Mouse (Mus musculus) hindbrain, embryonic 10.5 days (tissue): ENCODE results near the gene Pard3b. TPM values are rescaled to one million over a fixed set of nuclear protein-coding genes. Genes with fewer than 3 reads are reported as not detected.

Experiments
- DNase-seq: peaks from one replicate; pipeline ENCODE4 v3.0.0-alpha.2; 2017; ENCODE audit warnings: low spot score
- H3K27ac ChIP-seq: fragments of 300-500 bp; sonication (generic); 2 replicates; pipeline ENCODE4 v1.5.1; 2016; ENCODE audit warnings: mild to moderate bottlenecking, moderate library complexity
- H3K27me3 ChIP-seq: fragments of 300-500 bp; sonication (generic); 2 replicates; pipeline ENCODE4 v1.6.1; 2016; ENCODE audit warnings: mild to moderate bottlenecking; ENCODE audit not compliant: poor library complexity, insufficient read depth, severe bottlenecking
- H3K36me3 ChIP-seq: fragments of 300-500 bp; sonication (generic); 2 replicates; pipeline ENCODE4 v1.6.1; 2016; ENCODE audit warnings: mild to moderate bottlenecking, moderate library complexity
- H3K4me1 ChIP-seq: fragments of 300-500 bp; sonication (generic); replicated peaks from 2 replicates; pipeline ENCODE4 v1.6.1; 2016; ENCODE audit warnings: mild to moderate bottlenecking
- H3K4me3 ChIP-seq: fragments of 300-500 bp; sonication (generic); 2 replicates; pipeline ENCODE4 v1.5.1; 2016; ENCODE audit warnings: mild to moderate bottlenecking, moderate library complexity
- H3K9me3 ChIP-seq: fragments of 300-500 bp; sonication (generic); 2 replicates; pipeline ENCODE4 v1.6.1; 2016; ENCODE audit warnings: mild to moderate bottlenecking, moderate library complexity
- WGBS: fragments of 180-500 bp; shearing (Covaris S2); methylation state at CpG from one replicate; pipeline ENCODE4 v1.1.7; 2016; 5-methylcytosine and 5-hydroxymethylcytosine counted together
- polyA plus RNA-seq: library from polyadenylated mRNA; unstranded; fragments of >200 nt; fragmentation: Nextera tagmentation; extraction: Ambion mirVana; gene quantifications from 2 replicates; pipeline ENCODE4 v1.2.1, GENCODE M21; 2016

Gene Pard3b
- polyA plus RNA-seq, 1 experiment from 2014 or later: 12.7 TPM

GRCm38 (mm10) chr1:62412019-62412418, 773.4 kb downstream of the Pard3b start:
- H3K27ac ChIP-seq: no peak overlapping the region
- 79% methylated on average over 4 of the region's 4 CpGs for WGBS
- DNase-seq: no peak

DNA sequence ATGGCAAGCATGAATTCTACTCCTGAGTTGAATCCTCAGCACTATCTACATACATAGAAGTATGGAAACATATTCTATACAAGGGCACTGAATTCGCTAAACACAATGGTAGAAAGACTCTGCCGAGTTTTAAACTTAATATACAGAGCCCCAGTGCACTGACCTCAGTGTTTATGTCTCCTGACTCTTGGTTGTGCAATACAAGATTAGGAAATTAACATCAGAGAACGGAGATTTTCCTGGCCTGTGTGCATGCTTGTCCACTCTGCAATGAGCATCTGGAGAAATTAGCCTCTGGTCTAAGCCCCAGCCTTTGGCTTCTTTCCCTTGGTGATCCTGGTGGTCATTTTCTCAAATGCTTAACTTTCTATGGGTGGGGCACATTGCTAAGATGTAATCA, 774.4 kb downstream of the Pard3b start:
- no peaks in the 10 kb centered on the region for H3K36me3 ChIP-seq
- H3K27ac ChIP-seq: no peak overlapping the region
- WGBS: 88% methylated on average over 3 of the region's 3 CpGs

More at GRCm38 (mm10) chr1:62412019-62412418, 773.4 kb downstream of the Pard3b start:
- H3K4me3 ChIP-seq: no peak overlapping the region
- H3K27me3 ChIP-seq: no peaks in the 10 kb centered on the region
- H3K36me3 ChIP-seq: no peaks in the 10 kb centered on the region
- H3K4me1 ChIP-seq: no peaks in the 10 kb centered on the region
- no peaks in the 10 kb centered on the region for H3K9me3 ChIP-seq

DNA sequence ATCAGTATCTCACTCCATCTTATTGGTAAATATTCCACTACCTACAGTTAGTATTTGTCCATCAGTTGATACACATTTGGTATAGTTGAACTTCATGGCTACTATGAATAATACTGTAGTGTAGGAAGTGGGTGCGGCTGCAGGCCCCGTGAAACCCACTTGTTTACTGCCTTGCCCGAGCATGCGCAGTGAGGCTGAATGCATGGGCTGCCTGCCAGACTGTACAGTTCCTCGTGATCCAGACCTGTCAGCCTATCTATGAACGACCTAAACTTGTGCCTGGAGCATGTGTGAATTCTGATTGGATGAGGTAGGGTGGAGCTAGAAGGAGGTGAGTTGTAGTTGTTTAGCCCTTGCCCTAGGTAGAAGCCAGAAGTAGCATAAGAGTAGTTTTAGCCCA, 775.9 kb downstream of the Pard3b start:
- DNase-seq: no peak
- Histone ChIP-seq H3K4me1 (no peaks in the 10 kb centered on the region), H3K4me3 (no peak overlapping the region), H3K27me3 (no peaks in the 10 kb centered on the region), H3K27ac (no peak overlapping the region), H3K36me3 (no peaks in the 10 kb centered on the region), H3K9me3 (no peaks in the 10 kb centered on the region)
- 86% methylated on average over 6 of the region's 6 CpGs for WGBS

More for the DNA sequence above, 774.4 kb downstream of the Pard3b start:
- DNase-seq: no peak
- Histone ChIP-seq H3K4me1 (no peaks in the 10 kb centered on the region), H3K9me3 (no peaks in the 10 kb centered on the region), H3K27me3 (no peaks in the 10 kb centered on the region), H3K4me3 (no peak overlapping the region)

DNA sequence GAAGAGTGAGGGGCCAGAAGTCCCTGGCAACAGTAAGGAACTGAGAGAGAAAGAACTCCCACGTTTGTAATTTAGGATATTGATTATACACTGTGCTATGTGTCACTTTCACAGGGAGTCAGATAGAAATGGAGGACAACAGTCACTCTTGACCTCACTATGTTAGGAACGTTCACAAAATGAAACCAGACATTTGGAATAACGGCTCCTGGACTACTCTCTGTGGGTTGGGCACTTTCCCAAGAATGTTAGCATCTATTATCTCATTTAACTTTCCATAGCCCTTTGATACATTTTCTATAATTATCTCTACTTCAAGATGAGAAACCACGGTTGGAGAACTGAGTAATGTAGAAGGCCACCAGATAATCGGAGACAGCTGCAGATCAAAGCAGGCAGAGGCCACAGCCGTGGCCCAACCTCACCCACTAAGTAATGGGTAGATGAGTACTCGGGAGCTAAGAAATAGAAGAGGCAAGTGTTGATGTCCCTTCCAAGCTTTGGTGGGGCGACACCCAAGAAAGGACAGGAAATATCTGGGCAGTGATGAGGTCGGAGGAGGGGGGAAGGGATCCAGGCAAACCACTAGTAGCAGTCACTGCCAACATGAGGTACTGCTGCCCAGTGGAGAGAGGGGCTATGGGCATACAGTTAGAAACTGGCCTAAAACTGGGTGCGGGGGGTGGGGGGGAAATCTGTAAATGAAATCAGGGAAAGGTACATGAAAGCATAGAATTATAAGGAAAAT, 778.2 kb downstream of the Pard3b start:
- no peak overlapping the region for H3K27ac ChIP-seq
- 84% methylated on average over 10 of the region's 10 CpGs for WGBS
- no peak overlapping the region for H3K4me3 ChIP-seq
- no peaks in the 10 kb centered on the region for H3K27me3 ChIP-seq
- H3K36me3 ChIP-seq: no peaks in the 10 kb centered on the region
- DNase-seq: no peak
- H3K9me3 ChIP-seq: no peaks in the 10 kb centered on the region
- H3K4me1 ChIP-seq: no peaks in the 10 kb centered on the region

DNA sequence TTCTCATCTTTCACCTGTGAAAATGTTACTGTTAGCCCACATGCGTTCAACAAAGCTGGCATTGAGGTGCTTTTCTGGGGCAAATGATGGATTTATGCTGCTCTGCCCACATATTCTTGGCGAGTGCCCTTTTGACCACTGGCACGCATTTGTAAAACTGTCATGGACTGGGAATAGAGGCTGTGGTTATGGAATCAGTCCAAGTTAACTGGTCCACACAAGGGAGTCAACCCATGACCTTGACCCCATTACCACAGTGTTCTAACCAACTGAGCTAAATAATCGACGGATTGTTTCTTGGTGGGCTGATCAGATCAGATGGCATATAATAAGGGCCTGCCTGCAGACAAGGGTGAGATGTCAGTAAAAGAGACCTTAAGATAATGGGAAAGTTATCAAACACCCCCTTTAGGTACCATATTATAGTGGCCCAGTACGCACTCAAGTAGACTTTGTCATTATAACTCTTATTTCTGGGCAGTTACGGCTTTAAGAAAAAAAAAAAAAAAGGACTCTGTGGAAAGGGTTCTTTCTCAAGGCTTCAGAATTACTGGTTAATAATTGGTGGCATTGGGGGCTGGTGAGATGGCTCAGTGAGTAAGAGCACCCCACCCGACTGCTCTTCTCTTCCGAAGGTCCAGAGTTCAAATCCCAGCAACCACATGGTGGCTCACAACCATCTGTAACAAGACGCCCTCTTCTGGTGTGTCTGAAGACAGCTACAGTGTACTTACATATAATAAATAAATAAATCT, 784.4 kb downstream of the Pard3b start:
- 84% methylated on average over 10 of the region's 10 CpGs for WGBS
- no peaks in the 10 kb centered on the region for H3K9me3 ChIP-seq
- H3K27ac ChIP-seq: no peak overlapping the region
- H3K36me3 ChIP-seq: no peaks in the 10 kb centered on the region
- H3K27me3 ChIP-seq: no peaks in the 10 kb centered on the region
- no peak for DNase-seq
- H3K4me3 ChIP-seq: no peak overlapping the region
- no peaks in the 10 kb centered on the region for H3K4me1 ChIP-seq

DNA sequence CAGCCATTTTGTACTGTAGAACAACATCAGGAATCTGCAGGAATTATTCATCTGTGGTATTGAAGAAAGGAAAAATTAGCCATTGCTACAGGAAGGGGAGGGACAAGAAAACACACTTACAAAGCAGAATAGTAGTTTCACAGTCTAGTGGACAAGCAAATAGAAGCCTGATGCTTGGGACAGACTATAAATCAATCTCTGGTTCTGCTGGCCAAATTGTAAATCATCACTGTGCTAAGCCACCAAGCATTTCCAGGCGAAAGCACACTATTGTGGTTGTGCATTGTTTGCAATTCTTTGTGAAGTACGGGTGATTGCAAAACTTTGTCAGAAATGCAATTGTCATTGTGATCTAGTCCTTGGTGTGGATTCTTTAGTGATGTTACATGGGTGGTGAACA, 786.7 kb downstream of the Pard3b start:
- peaks cover 20% of the 10 kb centered on the region for H3K4me1 ChIP-seq
- H3K9me3 ChIP-seq: no peaks in the 10 kb centered on the region
- no peaks in the 10 kb centered on the region for H3K36me3 ChIP-seq
- H3K4me3 ChIP-seq: no peak overlapping the region
- no peaks in the 10 kb centered on the region for H3K27me3 ChIP-seq
- DNase-seq: no peak
- H3K27ac ChIP-seq: no peak overlapping the region
- 85% methylated on average over 2 of the region's 2 CpGs for WGBS

DNA sequence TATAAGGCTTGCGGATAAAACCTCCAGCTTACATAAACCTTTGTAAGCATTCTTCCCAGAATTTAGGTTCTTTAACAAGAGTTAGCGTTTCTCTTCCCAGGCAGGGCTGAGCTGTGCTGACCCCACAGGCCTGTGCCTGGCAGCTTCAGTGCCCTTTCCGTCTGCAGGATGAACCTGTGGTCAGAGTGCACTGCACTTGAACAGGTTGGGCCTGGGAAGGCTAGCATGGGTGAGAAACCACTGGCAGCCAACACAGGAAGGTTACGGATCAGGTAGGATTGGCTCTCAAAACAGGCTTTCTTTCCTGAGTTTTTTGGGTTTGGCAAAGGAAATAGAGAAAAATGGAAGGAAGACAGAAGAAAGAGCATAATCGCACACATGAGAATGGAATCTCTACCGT, 790.1 kb downstream of the Pard3b start:
- WGBS: 72% methylated on average over 6 of the region's 6 CpGs
- H3K9me3 ChIP-seq: no peaks in the 10 kb centered on the region
- no peak overlapping the region for H3K4me3 ChIP-seq
- H3K27ac ChIP-seq: peak overlapping the region; percentile 71
- no peak for DNase-seq
- H3K36me3 ChIP-seq: no peaks in the 10 kb centered on the region
- peaks cover 20% of the 10 kb centered on the region for H3K4me1 ChIP-seq
- H3K27me3 ChIP-seq: no peaks in the 10 kb centered on the region

DNA sequence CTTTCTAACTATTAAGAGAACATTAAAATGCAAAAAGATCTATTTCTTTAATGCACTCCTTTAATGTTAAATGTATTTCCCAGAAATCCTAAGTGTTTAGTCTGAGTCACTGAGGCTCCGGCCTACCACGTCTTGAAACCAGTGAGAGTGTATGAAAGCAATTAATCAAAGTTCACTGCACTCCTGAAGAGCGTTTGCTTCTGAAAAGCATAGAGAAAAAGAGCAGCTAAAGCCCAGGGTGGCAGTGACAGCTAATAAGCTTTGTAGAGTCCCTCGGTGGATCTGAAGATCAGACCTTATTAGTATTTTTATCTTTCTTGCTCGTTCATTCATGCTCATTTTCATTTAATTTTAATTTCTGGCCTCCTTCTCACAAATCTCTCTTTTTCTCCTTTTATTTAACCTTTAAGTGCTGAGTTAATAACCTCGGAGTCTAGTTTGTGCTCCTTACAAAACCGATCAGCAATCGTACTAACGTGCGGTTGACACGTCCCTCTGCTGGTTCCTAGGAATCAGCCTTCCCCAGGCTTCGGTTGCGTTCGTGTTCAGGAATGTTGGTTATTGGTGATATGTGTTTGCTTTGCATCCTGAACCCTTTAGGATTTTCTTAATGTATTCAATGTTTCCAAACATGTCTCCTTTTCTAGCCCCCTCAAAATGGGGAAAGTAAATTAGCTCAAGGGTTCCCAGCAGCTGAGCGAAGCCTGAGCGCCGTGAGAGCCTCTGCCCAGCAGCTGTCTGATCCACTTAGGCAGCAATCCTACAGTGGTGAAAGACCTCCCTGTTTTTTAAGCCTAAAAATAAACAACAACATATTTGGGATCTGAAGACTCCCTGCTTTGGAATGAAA, 790.9 kb downstream of the Pard3b start:
- H3K4me1 ChIP-seq: peaks cover 20% of the 10 kb centered on the region
- H3K27ac ChIP-seq: no peak overlapping the region
- 57% methylated on average over 17 of the region's 17 CpGs for WGBS
- H3K9me3 ChIP-seq: no peaks in the 10 kb centered on the region
- no peaks in the 10 kb centered on the region for H3K27me3 ChIP-seq
- H3K4me3 ChIP-seq: no peak overlapping the region
- DNase-seq: no peak
- H3K36me3 ChIP-seq: no peaks in the 10 kb centered on the region

GRCm38 (mm10) chr1:62431054-62431453, 792.4 kb downstream of the Pard3b start:
- no peaks in the 10 kb centered on the region for H3K9me3 ChIP-seq
- H3K27ac ChIP-seq: no peak overlapping the region
- no peaks in the 10 kb centered on the region for H3K36me3 ChIP-seq
- no peak overlapping the region for H3K4me3 ChIP-seq
- no peaks in the 10 kb centered on the region for H3K27me3 ChIP-seq
- WGBS: 79% methylated on average over 6 of the region's 6 CpGs
- peaks cover 24% of the 10 kb centered on the region for H3K4me1 ChIP-seq
- DNase-seq: no peak

- H3K27me3 ChIP-seq: no peaks in the 10 kb centered on the region
- H3K4me3 ChIP-seq: no peak overlapping the region
- no peaks in the 10 kb centered on the region for H3K9me3 ChIP-seq
- 87% methylated on average over 5 of the region's 5 CpGs for whole genome bisulfite sequencing
- H3K36me3 ChIP-seq: no peaks in the 10 kb centered on the region
- H3K4me1 ChIP-seq: peaks cover 17% of the 10 kb centered on the region
- no peak overlapping the region for H3K27ac ChIP-seq
- DNase-seq: no peak
These were observed 795.3 kb downstream of the Pard3b start for GRCm38 (mm10) chr1:62433891-62434290.

GRCm38 (mm10) chr1:62435844-62436243, 797.2 kb downstream of the Pard3b start:
- H3K4me3 ChIP-seq: no peak overlapping the region
- no peaks in the 10 kb centered on the region for H3K27me3 ChIP-seq
- 54% methylated on average over 9 of the region's 9 CpGs for WGBS
- H3K27ac ChIP-seq: no peak overlapping the region
- DNase-seq: no peak
- no peaks in the 10 kb centered on the region for H3K36me3 ChIP-seq
- H3K9me3 ChIP-seq: no peaks in the 10 kb centered on the region
- peaks cover 4% of the 10 kb centered on the region for H3K4me1 ChIP-seq

GRCm38 (mm10) chr1:62436304-62436703, 797.7 kb downstream of the Pard3b start:
- H3K27me3 ChIP-seq: no peaks in the 10 kb centered on the region
- peaks cover 4% of the 10 kb centered on the region for H3K4me1 ChIP-seq
- no peaks in the 10 kb centered on the region for H3K9me3 ChIP-seq
- H3K27ac ChIP-seq: no peak overlapping the region
- 86% methylated on average over 3 of the region's 3 CpGs for WGBS
- no peaks in the 10 kb centered on the region for H3K36me3 ChIP-seq
- DNase-seq: no peak
- no peak overlapping the region for H3K4me3 ChIP-seq

- Histone ChIP-seq H3K9me3 (no peaks in the 10 kb centered on the region), H3K4me1 (peaks cover 4% of the 10 kb centered on the region), H3K27me3 (no peaks in the 10 kb centered on the region), H3K4me3 (no peak overlapping the region), H3K27ac (no peak overlapping the region), H3K36me3 (no peaks in the 10 kb centered on the region)
- WGBS: 79% methylated on average over 3 of the region's 3 CpGs
- no peak for DNase-seq
These were observed 798.9 kb downstream of the Pard3b start for GRCm38 (mm10) chr1:62437493-62437892.
